ENCODE assay signal across 16 mouse cellular contexts in genomic region chr8:61692129-61692528, GRCm38 (mm10).
"Had no signal": no experiment of that assay in that cellular context is flagged by ENCODE, and none has a peak within 500 bp of the region (broad histone marks: within the 10 kb centered on the region; RNA-seq: fewer than 3 reads in every experiment).

No protein-coding gene starts in this region.

- H3K27me3 ChIP-seq: neural tube, embryonic 13.5 days; neural tube, embryonic 15.5 days; stomach, embryonic 15.5 days had no signal

- H3K4me1 ChIP-seq: neural tube, embryonic 13.5 days; neural tube, embryonic 15.5 days; stomach, embryonic 15.5 days had no signal

- DNase-seq: retina, postnatal 1 day; right cerebral cortex, adult 18-20 months; right cerebral cortex, postnatal 14 days; right cerebral cortex, postnatal 25 days; right cerebral cortex, postnatal 4 days; spleen, adult 18-20 months; thymus, adult 18-20 months; thymus, adult 2 months; thymus, postnatal 14 days; thymus, postnatal 25 days; thymus, postnatal 36 days; thymus, postnatal 4 days had no signal

- H3K36me3 ChIP-seq: neural tube, embryonic 13.5 days; neural tube, embryonic 15.5 days; stomach, embryonic 15.5 days had no signal

- H3K9ac ChIP-seq: neural tube, embryonic 13.5 days; neural tube, embryonic 15.5 days; stomach, embryonic 15.5 days had no signal

- H3K27ac ChIP-seq: neural tube, embryonic 13.5 days; neural tube, embryonic 15.5 days; stomach, embryonic 15.5 days; stomach, postnatal 0 days had no signal

- H3K4me3 ChIP-seq: neural tube, embryonic 13.5 days; neural tube, embryonic 15.5 days; stomach, embryonic 15.5 days had no signal

- H3K4me2 ChIP-seq: neural tube, embryonic 13.5 days; neural tube, embryonic 15.5 days; stomach, embryonic 15.5 days had no signal

- H3K9me3 ChIP-seq: neural tube, embryonic 13.5 days; neural tube, embryonic 15.5 days; stomach, embryonic 15.5 days had no signal
